Mouse (Mus musculus) hindbrain, embryonic 13.5 days (tissue): ENCODE measurements around the gene Alyref. TPM values are rescaled to one million over a fixed set of nuclear protein-coding genes. Genes with fewer than 3 reads are reported as not detected.

Experiments
- ATAC-seq: fragments of 200-750 bp; cut with Nextera tagmentation; 2 replicates; pipeline ENCODE4 v1.8.0; 2017; ENCODE audit warnings: moderate TSS enrichment; ENCODE audit not compliant: low FRiP score
- H3K27ac ChIP-seq: fragments of 300-500 bp; sonication (generic); 2 replicates; pipeline ENCODE4 v1.5.1; 2015; ENCODE audit warnings: inconsistent platforms, mild to moderate bottlenecking, moderate library complexity
- H3K27me3 ChIP-seq: fragments of 300-500 bp; sonication (generic); 2 replicates; pipeline ENCODE4 v1.6.1; 2015; ENCODE audit warnings: mild to moderate bottlenecking, inconsistent platforms
- H3K36me3 ChIP-seq: fragments of 300-500 bp; sonication (generic); 2 replicates; pipeline ENCODE4 v1.6.1; 2015; ENCODE audit warnings: mild to moderate bottlenecking, inconsistent platforms
- H3K4me1 ChIP-seq: fragments of 300-500 bp; sonication (generic); replicated peaks from 2 replicates; pipeline ENCODE4 v1.6.1; 2015; ENCODE audit warnings: inconsistent platforms
- H3K4me2 ChIP-seq: fragments of 300-500 bp; sonication (generic); 2 replicates; pipeline ENCODE4 v1.6.1; 2015; ENCODE audit warnings: inconsistent platforms, mild to moderate bottlenecking, moderate library complexity
- H3K4me3 ChIP-seq: fragments of 300-500 bp; sonication (generic); 2 replicates; pipeline ENCODE4 v1.5.1; 2015; ENCODE audit warnings: mild to moderate bottlenecking, inconsistent platforms
- H3K9ac ChIP-seq: fragments of 300-500 bp; sonication (generic); 2 replicates; pipeline ENCODE4 v1.6.1; 2015; ENCODE audit warnings: mild to moderate bottlenecking, inconsistent platforms
- H3K9me3 ChIP-seq: fragments of 300-500 bp; sonication (generic); 2 replicates; pipeline ENCODE4 v1.6.1; 2016; ENCODE audit warnings: inconsistent platforms
- WGBS: fragments of 180-500 bp; shearing (Covaris S2); methylation state at CpG from one replicate; pipeline ENCODE4 v1.1.7; 2015; 5-methylcytosine and 5-hydroxymethylcytosine counted together
- polyA plus RNA-seq: library from polyadenylated mRNA; unstranded; fragments of >200 nt; fragmentation: Nextera tagmentation; extraction: Ambion mirVana; gene quantifications from 2 replicates; pipeline ENCODE4 v1.2.1, GENCODE M21; 2015

The Alyref gene
- polyA plus RNA-seq, 1 experiment from 2014 or later, result 290 TPM

DNA sequence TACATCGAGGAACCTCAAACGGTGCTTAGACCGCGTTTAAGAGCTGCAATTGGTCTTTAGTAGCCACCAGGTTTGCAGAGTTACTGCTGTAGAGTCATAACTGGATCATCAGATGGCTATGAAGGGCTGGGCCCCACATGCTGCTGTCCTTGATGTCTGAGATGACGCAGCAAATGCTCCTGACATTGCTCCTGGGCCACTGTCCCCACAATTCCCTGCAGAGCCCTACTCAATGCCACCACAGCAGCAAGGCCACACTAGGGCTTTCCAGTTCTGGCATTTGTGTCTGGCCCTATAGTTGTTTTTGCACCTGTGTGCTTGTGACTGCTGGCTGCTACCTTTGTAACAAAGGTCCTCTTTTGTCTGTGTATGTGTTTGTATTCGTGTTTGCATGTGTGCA is 24.6 kb upstream of the Alyref start:
- Histone ChIP-seq H3K9ac (no peak overlapping the region), H3K27me3 (no peaks in the 10 kb centered on the region), H3K4me2 (no peak overlapping the region), H3K9me3 (no peaks in the 10 kb centered on the region), H3K27ac (no peak overlapping the region), H3K36me3 (peaks cover 69% of the 10 kb centered on the region), H3K4me1 (peaks cover 26% of the 10 kb centered on the region), H3K4me3 (no peak overlapping the region; the same call in 1 of the 2 replicates)
- 88% methylated on average over 6 of the region's 6 CpGs for WGBS
- ATAC-seq, result no peak

DNA sequence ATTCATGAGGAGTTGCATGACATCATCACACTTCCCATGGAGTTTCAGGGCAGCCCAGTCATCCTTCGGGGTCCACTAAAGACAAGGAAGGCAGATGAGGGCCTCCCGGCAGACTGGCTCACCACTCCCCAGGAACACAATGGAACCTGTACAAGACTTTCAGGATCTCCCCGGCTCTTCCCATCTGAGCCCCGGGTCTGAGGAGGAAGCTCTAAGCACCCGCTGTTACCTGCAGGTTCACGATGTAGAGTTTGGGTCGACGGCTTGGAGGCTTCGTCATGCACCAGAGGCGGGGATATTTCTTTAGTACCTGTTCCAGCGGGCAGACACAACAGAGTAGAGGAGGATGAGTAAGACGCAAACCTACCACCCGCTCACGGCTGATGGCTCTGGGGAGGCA is 22.0 kb upstream of the Alyref start:
- peaks cover 40% of the 10 kb centered on the region for H3K4me1 ChIP-seq
- 92% methylated on average over 14 of the region's 14 CpGs for WGBS

DNA sequence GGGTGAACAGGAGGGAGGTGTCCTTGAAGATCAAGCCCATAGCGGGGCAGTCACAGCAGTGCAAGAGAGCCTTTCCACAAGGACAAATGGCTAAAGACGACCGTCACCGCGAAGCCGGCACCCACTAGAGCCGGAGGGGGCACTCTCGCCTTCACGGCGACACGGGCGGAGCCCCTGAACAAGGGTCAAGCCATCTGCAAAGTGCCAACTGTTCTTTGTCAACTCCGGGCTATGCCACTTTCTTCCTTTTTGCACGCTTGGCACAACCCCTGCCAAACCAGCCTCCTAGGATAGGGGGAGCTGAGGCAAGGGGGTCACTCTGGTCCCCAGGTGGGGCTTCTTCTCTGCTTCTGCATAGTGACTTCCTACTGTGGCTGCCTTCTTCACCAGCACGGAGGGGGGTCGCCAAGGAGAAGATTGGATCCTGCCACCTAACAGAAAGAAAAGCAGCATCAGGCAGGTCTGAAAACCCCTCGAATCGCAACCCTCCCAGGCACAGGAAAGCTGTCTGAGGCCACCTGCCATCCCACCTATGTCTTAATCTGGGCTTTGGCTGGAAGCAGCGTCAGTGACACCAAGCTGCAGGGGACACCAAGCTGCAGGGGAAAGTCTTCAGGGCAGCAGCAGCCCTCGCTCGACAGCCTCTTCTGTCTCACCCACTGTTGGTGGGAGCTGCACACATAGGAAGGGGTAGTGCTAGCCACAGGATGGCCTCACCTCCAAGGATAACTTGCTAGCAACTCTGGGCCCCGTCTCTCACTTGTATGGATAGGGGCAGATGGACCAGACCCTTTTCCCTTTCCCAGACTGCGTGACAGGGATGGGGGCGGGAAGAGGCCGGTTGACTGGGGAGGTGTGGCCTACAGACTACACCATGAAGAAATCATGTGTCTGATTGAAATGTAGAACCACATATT is 20.7 kb upstream of the Alyref start:
- 93% methylated on average over 25 of the region's 25 CpGs for WGBS

More for the DNA sequence above, 22.0 kb upstream of the Alyref start:
- H3K27ac ChIP-seq, result no peak overlapping the region
- H3K4me3 ChIP-seq, result no peak overlapping the region
- no peaks in the 10 kb centered on the region for H3K27me3 ChIP-seq
- no peaks in the 10 kb centered on the region for H3K9me3 ChIP-seq
- 0 out of 2 replicates have a peak overlapping the region, but pooled peaks have one; percentile 13 for H3K9ac ChIP-seq
- H3K4me2 ChIP-seq, result no peak overlapping the region
- no peak for ATAC-seq
- H3K36me3 ChIP-seq, result peaks cover 55% of the 10 kb centered on the region

DNA sequence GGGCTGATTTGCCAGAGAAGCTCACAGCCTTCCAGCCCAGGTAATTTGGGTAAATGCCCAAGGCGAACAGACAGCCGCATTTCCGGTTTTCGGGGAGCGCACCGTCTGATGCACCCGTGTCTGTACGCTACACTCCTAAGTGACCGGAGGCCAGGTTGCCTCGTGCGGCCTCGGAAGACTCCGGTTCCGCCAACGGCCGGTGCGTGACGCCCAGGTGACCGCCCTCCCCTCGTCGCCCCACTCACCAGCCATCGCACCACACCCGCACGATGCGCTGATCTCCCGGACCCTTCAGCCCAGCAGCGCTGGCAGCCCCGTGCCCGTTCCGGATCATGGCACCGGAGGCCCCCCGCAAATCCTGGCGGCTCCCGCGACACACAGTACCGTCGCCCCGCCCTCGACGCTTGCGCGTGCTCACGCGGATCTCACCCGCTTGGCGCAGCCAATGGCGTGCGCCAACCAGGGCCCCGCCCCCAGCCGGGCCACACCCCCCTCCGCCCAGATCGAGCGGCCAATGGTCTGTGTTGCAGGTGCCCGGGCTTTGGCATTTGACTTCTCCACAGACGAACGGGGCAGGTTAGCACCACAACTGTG is 19.5 kb upstream of the Alyref start, which contains the start of gene Pcyt2:
Gene Pcyt2 (minus strand): TSS at position 418 of the 594 bp plus-strand sequence.
- peaks cover 68% of the 10 kb centered on the region for H3K36me3 ChIP-seq

More for the DNA sequence above, 20.7 kb upstream of the Alyref start:
- no peak for ATAC-seq
- H3K4me2 ChIP-seq, result no peak overlapping the region
- peaks cover 34% of the 10 kb centered on the region for H3K4me1 ChIP-seq
- peaks cover 64% of the 10 kb centered on the region for H3K36me3 ChIP-seq
- H3K9me3 ChIP-seq, result no peaks in the 10 kb centered on the region
- H3K4me3 ChIP-seq, result no peak overlapping the region
- no peaks in the 10 kb centered on the region for H3K27me3 ChIP-seq
- H3K27ac ChIP-seq, result peak overlapping the region; percentile 52
- H3K9ac ChIP-seq, result no peak overlapping the region

DNA sequence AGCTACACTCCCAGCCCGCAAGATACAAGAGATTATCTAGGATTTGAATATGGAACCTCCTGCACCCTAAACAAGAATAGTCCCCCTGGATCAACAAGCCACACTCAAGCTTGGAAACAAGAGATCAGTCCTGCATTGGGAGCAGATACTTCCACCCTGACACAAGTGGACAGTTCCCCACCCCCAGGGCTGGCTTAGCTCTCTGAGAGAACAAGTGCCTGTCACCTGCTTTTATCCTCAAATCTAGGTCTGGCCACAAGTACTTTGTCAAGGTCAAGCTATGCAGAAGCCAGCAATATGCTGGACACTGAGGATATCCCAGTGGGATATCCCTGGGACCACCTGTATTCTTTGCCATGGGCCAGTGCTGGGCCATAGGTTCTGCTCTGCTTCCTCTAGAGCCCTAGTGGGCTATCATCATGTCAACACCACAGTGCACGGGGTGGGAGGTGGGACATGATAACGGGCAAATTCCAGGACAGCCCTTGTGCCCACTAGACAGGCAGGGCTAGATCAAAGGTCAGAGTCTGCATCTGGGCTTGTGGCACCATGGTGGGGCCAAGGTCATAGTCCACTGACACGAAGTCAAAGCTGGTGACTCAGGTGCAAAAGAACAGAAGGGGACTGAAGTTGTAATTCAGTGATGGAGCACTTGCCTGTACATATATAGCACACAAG is 18.6 kb upstream of the Alyref start:
- peaks cover 70% of the 10 kb centered on the region for H3K36me3 ChIP-seq

More for the DNA sequence above, 19.5 kb upstream of the Alyref start, which contains the start of gene Pcyt2:
- Histone ChIP-seq H3K4me2 (peak within 1 kb of the TSS; percentile 88), H3K27ac (peak within 1 kb of the TSS; percentile 91), H3K4me1 (peaks cover 30% of the 10 kb centered on the region), H3K27me3 (no peaks in the 10 kb centered on the region), H3K4me3 (peak within 1 kb of the TSS; percentile 84), H3K9me3 (no peaks in the 10 kb centered on the region), H3K9ac (peak within 1 kb of the TSS; percentile 91)
- under 1% methylated on average over 56 of the region's 56 CpGs for WGBS
- ATAC-seq, result peak; percentile 95

DNA sequence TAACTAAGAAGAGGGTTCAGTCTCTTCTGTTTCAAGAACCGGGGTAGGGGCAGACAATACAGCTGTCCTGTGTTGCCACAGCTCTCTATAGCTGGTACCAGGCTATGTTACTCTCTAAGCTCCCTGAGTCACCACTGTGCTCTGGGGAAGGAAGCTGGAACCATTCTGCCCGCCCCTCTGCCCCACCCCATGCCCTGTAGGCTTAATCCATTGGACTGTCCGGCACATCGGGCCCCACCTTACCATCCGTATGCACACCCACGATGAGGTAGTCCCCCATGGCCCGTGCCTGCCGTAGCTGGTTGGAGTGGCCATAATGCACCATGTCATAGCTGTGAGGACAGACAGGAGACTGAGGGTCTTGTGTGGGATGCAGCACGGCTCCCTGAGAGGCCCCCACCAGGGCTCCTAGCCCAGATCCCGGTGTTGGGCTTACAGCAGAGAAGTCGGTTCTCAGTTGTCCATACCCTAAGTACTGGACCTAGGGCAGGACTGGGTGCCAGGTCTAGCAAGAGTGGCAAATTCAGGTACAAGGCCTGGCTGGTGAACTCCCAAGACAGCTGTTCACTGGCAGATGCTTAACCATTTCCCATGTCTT is 17.5 kb upstream of the Alyref start:
- WGBS, result 93% methylated on average over 11 of the region's 11 CpGs
- no peaks in the 10 kb centered on the region for H3K27me3 ChIP-seq
- H3K9me3 ChIP-seq, result no peaks in the 10 kb centered on the region
- no peak for ATAC-seq
- no peak overlapping the region; the same call in 1 of the 2 replicates for H3K4me3 ChIP-seq
- peaks cover 70% of the 10 kb centered on the region for H3K36me3 ChIP-seq
- H3K27ac ChIP-seq, result no peak overlapping the region
- peaks cover 30% of the 10 kb centered on the region for H3K4me1 ChIP-seq
- H3K4me2 ChIP-seq, result peak overlapping the region; percentile 17; the same call in 1 of the 2 replicates
- H3K9ac ChIP-seq, result peak overlapping the region; percentile 51; the same call in 1 of the 2 replicates

More for the DNA sequence above, 18.6 kb upstream of the Alyref start:
- H3K4me2 ChIP-seq, result peak overlapping the region; percentile 88
- no peaks in the 10 kb centered on the region for H3K9me3 ChIP-seq
- peak overlapping the region; percentile 91 for H3K9ac ChIP-seq
- peaks cover 30% of the 10 kb centered on the region for H3K4me1 ChIP-seq
- peak overlapping the region; percentile 91 for H3K27ac ChIP-seq
- ATAC-seq, result no peak
- H3K4me3 ChIP-seq, result peak overlapping the region; percentile 84
- 45% methylated on average over 4 of the region's 4 CpGs for WGBS
- no peaks in the 10 kb centered on the region for H3K27me3 ChIP-seq

DNA sequence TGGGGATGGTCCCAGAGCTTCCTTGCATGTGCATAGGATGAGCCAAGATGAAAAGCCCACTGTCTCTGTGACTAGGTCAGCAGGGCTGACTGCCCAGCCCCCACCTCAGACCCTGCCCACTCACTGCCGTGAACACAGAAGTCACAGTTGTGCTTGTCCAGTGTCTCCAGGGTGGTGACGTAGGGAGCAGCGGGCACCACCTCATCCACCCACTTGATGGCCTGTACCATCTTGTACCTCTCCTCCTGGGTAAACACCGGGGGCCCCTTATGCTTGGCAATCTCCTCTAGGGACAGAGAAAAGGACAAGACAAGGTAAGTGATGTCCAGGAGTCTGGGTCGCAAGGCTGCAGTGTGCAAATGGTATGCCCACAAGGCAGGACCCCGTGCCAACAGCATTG is 17.0 kb upstream of the Alyref start:
- Histone ChIP-seq H3K27me3 (no peaks in the 10 kb centered on the region), H3K27ac (no peak overlapping the region), H3K4me2 (no peak overlapping the region), H3K36me3 (peaks cover 70% of the 10 kb centered on the region), H3K9ac (peak overlapping the region; percentile 24; the same call in 1 of the 2 replicates), H3K4me3 (no peak overlapping the region; the same call in 1 of the 2 replicates), H3K4me1 (peaks cover 30% of the 10 kb centered on the region), H3K9me3 (no peaks in the 10 kb centered on the region)
- ATAC-seq, result no peak
- WGBS, result 94% methylated on average over 6 of the region's 6 CpGs

DNA sequence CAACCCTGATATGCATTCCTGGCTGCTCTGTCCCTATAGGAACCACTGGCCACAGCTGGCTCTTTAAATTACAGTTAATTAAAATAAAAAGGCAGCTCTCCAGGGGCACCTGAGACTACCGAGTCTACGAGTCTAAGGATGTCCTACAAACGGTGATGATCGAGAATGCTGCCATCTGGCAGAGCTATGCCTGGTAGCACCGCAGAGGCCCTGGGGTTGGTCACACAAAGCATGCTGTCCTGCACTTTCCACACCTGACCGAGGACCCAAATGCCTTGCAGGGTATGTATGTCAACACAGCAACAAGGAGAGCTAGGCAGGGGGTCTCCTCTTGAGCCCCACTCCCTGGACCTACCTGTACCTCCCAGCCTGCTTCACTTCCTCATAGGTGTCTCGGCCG is 15.8 kb upstream of the Alyref start:
- Histone ChIP-seq H3K27me3 (peaks cover 10% of the 10 kb centered on the region), H3K9me3 (no peaks in the 10 kb centered on the region), H3K4me2 (no peak overlapping the region), H3K36me3 (peaks cover 69% of the 10 kb centered on the region), H3K9ac (peak overlapping the region; percentile 10; the same call in 1 of the 2 replicates), H3K4me3 (no peak overlapping the region), H3K27ac (no peak overlapping the region), H3K4me1 (peaks cover 35% of the 10 kb centered on the region)
- no peak for ATAC-seq
- WGBS, result 72% methylated on average over 8 of the region's 8 CpGs

DNA sequence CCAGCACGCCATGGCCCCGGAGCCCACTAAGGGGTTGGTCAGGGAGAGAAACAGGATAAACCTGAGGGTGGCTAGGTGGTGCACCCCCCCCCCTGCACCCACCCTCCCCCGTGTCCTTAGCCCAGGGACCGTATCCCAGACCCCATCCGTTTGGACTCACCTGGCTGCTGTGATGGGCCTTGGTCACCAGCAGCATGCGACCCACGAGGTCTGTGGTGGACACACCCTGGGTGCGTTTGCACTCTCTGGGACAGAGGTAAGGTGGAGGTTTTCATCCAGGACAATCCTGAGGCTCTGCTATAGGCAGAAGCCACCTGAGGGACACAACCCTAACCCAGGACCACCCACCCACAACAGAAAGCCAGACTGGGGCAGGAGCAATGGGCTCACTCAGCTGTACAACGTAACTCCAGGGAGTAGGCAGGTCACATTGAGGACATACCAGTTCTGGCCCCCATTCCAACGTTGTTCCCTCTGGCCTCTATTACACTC is 15.4 kb upstream of the Alyref start:
- peaks cover 39% of the 10 kb centered on the region for H3K4me1 ChIP-seq
- H3K4me3 ChIP-seq, result no peak overlapping the region
- no peak for ATAC-seq
- peaks cover 64% of the 10 kb centered on the region for H3K36me3 ChIP-seq
- no peaks in the 10 kb centered on the region for H3K9me3 ChIP-seq
- H3K4me2 ChIP-seq, result no peak overlapping the region
- 85% methylated on average over 10 of the region's 10 CpGs for WGBS
- H3K9ac ChIP-seq, result peak overlapping the region; percentile 10; the same call in 1 of the 2 replicates
- no peak overlapping the region for H3K27ac ChIP-seq
- H3K27me3 ChIP-seq, result peaks cover 14% of the 10 kb centered on the region

DNA sequence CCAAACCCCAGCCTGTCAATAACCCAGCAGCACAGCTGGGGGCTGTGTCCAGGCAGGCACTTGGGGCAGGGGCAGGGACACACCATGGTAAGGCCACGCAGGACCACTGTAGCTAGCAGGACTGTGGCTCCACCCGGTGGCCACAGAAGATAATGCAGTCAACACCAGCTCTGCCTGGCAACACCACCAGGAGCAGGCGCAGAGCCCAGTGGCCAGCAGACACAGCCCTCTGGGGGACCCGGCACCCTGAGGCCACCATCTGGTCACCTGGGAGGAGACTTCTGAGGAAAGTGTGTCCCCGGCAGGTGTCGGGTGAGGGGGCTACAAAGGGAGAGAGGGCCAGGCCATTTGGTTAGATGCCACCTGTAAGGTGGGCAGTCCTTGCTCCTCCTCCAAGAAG is 14.6 kb upstream of the Alyref start:
- Histone ChIP-seq H3K27me3 (peaks cover 22% of the 10 kb centered on the region), H3K27ac (no peak overlapping the region), H3K9ac (no peak overlapping the region), H3K4me1 (peaks cover 43% of the 10 kb centered on the region), H3K4me3 (no peak overlapping the region), H3K36me3 (peaks cover 58% of the 10 kb centered on the region), H3K9me3 (no peaks in the 10 kb centered on the region), H3K4me2 (no peak overlapping the region)
- WGBS, result 33% methylated on average over 6 of the region's 6 CpGs
- ATAC-seq, result no peak

DNA sequence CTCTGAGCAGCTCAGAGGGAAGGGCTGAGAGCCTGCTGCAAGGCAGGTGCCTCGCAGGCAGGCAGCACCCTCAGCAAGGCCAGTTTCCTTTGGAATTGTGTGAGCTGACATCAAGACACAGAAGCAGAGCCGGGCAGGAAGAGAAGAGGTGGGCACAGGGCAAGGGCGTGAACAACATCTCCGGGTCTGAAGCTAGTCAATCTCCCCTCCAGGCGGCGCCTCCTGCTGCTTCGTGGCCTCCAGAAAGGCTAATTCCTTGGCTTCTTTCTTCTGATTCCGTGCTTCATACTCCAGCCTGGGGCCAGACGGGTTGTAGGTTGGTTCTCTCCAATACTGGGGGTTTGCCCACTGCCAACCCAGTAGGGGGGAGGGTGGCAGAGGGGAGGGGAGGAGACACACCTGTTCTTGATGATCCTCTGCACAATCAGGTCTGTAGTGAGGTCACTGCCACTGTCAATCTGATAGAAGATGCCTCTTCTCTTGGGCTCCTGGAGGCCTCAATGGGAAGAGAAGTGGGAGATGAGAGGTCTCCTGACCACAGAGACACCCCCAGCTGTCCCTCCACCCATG is 12.4 kb upstream of the Alyref start:
- H3K4me1 ChIP-seq, result peaks cover 27% of the 10 kb centered on the region
- H3K9me3 ChIP-seq, result no peaks in the 10 kb centered on the region
- no peak overlapping the region for H3K4me2 ChIP-seq
- H3K27ac ChIP-seq, result no peak overlapping the region
- peaks cover 74% of the 10 kb centered on the region for H3K36me3 ChIP-seq
- no peak for ATAC-seq
- H3K9ac ChIP-seq, result 0 out of 2 replicates have a peak overlapping the region, but pooled peaks have one; percentile 2
- H3K27me3 ChIP-seq, result peaks cover 32% of the 10 kb centered on the region
- H3K4me3 ChIP-seq, result no peak overlapping the region
- 81% methylated on average over 9 of the region's 9 CpGs for WGBS
